Mouse (Mus musculus): ENCODE results near the gene Cntnap4. TPM values are rescaled to one million over a fixed set of nuclear protein-coding genes. Genes with fewer than 3 reads are reported as not detected.

Gene Cntnap4
- polyA plus RNA-seq, 1 experiment from 2014 or later = 1.7 TPM

DNA sequence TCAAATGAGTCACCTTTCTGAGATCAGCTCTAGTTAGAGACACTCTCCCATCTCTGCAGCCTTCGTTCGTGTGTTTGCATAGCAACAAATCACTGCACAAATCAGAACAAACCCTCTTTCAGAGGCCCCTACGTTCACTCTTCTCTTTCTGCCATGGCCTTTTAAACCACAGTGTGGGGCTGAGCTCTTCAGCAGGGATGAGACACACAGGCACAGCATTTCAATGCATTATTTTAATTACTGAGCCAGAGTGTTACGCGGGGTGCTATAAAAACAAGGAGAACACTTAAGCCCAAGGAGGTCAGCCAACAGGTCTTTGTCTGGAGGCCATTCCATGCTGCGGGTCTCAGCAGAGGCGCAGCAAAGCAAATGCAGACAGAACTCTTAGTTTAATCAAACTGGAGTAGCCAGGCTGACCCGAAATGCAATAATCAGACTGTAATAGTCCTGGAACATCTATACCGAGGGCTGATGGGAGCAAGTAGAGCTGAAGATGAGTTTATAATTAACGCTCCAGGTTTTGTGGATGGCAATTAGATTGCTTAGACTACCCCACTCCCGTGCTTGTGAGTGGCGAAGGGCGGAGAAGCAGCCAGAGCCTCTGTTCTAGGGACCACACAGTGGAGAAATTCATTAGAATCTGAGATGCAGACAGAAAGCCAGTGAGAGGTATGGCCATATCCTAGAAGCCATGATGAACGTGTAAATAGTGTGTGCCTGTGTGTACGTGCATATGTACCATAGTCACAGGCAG lies 26.4 kb downstream of the Cntnap4 start:
- Histone ChIP-seq H3K9ac (ENCODE audit: low read length) (no peak overlapping the region), H3K4me1 (ENCODE audit: control insufficient read depth, insufficient read depth, low read length) (0 out of 2 replicates have a peak, but pooled peaks cover 5% of the 10 kb centered on the region), H3K4me3 (replicated peaks; ENCODE audit: low read length) (no peak overlapping the region), H3K27me3 (ENCODE audit: control insufficient read depth, insufficient read depth, low read length) (no peaks in the 10 kb centered on the region), H3K36me3 (ENCODE audit: control insufficient read depth, insufficient read depth, low read length) (no peaks in the 10 kb centered on the region), H3K27ac (ENCODE audit: low read length) (no peak overlapping the region), H3K4me2 (ENCODE audit: low read depth, low read length) (no peak overlapping the region), H3K9me3 (replicated peaks; ENCODE audit: control insufficient read depth, low read length) (no peaks in the 10 kb centered on the region)
- no peak for ATAC-seq (ENCODE audit: insufficient read depth, low FRiP score)
- WGBS = 64% methylated on average over 15 of the region's 15 CpGs

DNA sequence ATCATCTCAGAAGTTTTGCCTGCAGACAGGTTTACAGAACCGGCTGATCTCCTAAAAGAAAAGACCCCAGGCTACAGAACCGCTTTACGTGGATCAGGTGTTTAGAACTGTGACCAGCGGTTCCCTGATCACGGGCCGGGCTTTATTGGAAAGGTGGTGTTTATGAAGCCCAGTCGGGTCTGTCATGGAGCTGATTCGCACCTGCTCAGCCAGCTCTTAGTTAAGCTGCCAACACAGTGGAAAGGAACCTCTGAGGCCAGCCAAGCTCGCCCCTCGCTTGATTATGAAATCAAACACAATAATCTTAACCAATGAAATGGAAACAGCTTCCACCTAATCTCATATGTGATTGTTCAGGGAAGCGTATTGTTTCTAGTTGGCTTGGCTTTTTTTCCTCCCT lies 30.1 kb downstream of the Cntnap4 start:
- H3K4me1 ChIP-seq (ENCODE audit: control insufficient read depth, insufficient read depth, low read length) = 0 out of 2 replicates have a peak, but pooled peaks cover 5% of the 10 kb centered on the region
- H3K27ac ChIP-seq (ENCODE audit: low read length) = no peak overlapping the region
- no peak overlapping the region for H3K9ac ChIP-seq (ENCODE audit: low read length)
- no peak overlapping the region for H3K4me2 ChIP-seq (ENCODE audit: low read depth, low read length)
- 91% methylated on average over 11 of the region's 11 CpGs for WGBS
- H3K36me3 ChIP-seq (ENCODE audit: control insufficient read depth, insufficient read depth, low read length) = no peaks in the 10 kb centered on the region
- H3K4me3 ChIP-seq (replicated peaks; ENCODE audit: low read length) = no peak overlapping the region
- no peak for ATAC-seq (ENCODE audit: insufficient read depth, low FRiP score)
- no peaks in the 10 kb centered on the region for H3K27me3 ChIP-seq (ENCODE audit: control insufficient read depth, insufficient read depth, low read length)
- no peaks in the 10 kb centered on the region for H3K9me3 ChIP-seq (replicated peaks; ENCODE audit: control insufficient read depth, low read length)

DNA sequence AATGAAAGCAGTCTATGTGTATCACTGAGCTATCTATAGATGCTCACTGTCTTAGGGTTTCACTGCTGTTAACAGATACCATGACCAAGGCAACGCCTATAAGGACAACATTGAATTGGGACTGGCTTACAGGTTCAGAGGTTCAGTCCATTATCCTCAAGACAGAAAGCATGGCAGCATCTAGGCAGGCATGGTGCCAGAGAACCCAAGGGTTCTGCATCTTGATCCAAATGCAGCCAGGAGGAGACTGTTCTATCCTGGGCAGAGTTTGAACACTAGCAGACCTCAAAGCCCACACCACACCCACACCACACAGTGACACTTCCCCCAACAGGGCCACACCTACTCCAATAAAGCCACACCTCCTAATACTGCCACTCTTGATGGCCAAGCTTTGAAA lies 31.3 kb downstream of the Cntnap4 start:
- no peak overlapping the region for H3K4me2 ChIP-seq (ENCODE audit: low read depth, low read length)
- H3K9me3 ChIP-seq (replicated peaks; ENCODE audit: control insufficient read depth, low read length) = no peaks in the 10 kb centered on the region
- 0 out of 2 replicates have a peak, but pooled peaks cover 1% of the 10 kb centered on the region for H3K4me1 ChIP-seq (ENCODE audit: control insufficient read depth, insufficient read depth, low read length)
- H3K36me3 ChIP-seq (ENCODE audit: control insufficient read depth, insufficient read depth, low read length) = no peaks in the 10 kb centered on the region
- no peak overlapping the region for H3K27ac ChIP-seq (ENCODE audit: low read length)
- ATAC-seq (ENCODE audit: insufficient read depth, low FRiP score) = no peak
- H3K4me3 ChIP-seq (replicated peaks; ENCODE audit: low read length) = no peak overlapping the region
- no peak overlapping the region for H3K9ac ChIP-seq (ENCODE audit: low read length)
- 76% methylated on average over 1 of the region's 1 CpGs for WGBS
- H3K27me3 ChIP-seq (ENCODE audit: control insufficient read depth, insufficient read depth, low read length) = no peaks in the 10 kb centered on the region

DNA sequence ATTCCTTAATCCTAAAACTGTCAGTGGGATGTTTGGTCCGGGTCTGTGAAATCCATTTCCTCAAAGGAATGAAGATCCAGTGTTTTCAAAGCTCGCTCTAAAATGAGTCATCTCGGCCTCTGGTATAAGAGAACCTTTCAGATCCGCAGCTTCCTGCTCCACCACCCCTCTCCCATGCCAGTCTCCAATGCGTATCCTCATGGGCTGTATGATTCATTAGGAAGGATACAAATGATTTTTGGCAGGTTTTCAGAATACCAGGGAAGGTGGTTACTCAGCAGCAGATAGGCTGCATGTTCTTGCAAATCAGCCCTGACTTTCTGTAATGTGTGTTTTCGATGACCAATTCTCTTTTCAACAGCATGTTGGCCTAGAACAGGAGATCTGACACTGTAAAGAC lies 40.3 kb downstream of the Cntnap4 start:
- Histone ChIP-seq H3K9ac (ENCODE audit: low read length) (no peak overlapping the region), H3K4me2 (ENCODE audit: low read depth, low read length) (no peak overlapping the region), H3K9me3 (replicated peaks; ENCODE audit: control insufficient read depth, low read length) (no peaks in the 10 kb centered on the region), H3K36me3 (ENCODE audit: control insufficient read depth, insufficient read depth, low read length) (no peaks in the 10 kb centered on the region), H3K4me1 (ENCODE audit: control insufficient read depth, insufficient read depth, low read length) (no peaks in the 10 kb centered on the region), H3K27me3 (ENCODE audit: control insufficient read depth, insufficient read depth, low read length) (no peaks in the 10 kb centered on the region), H3K27ac (ENCODE audit: low read length) (no peak overlapping the region), H3K4me3 (replicated peaks; ENCODE audit: low read length) (no peak overlapping the region)
- ATAC-seq (ENCODE audit: insufficient read depth, low FRiP score) = no peak
- 56% methylated on average over 6 of the region's 6 CpGs for WGBS

DNA sequence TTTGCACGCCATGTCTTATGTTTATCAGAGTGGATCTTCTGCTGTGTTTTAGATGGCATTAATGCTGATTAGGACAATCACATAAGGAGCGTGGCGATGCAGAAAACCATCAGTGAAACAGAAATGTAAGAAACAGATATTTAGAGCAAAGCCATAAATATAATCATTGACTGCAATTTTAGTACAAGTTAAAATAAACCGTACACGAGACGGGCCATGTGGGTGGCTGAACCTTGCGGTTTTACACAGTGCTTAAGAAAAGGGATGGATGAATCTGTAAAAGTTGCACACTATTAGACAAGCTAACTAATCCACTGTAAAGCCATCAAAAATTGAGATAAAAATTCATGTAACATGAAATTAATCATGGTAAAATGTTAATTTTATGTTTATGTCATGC lies 58.9 kb downstream of the Cntnap4 start:
- no peaks in the 10 kb centered on the region for H3K4me1 ChIP-seq (ENCODE audit: control insufficient read depth, insufficient read depth, low read length)
- no peak for ATAC-seq (ENCODE audit: insufficient read depth, low FRiP score)
- no peak overlapping the region for H3K9ac ChIP-seq (ENCODE audit: low read length)
- WGBS = 77% methylated on average over 7 of the region's 7 CpGs
- H3K27me3 ChIP-seq (ENCODE audit: control insufficient read depth, insufficient read depth, low read length) = no peaks in the 10 kb centered on the region
- no peak overlapping the region for H3K4me2 ChIP-seq (ENCODE audit: low read depth, low read length)
- H3K36me3 ChIP-seq (ENCODE audit: control insufficient read depth, insufficient read depth, low read length) = no peaks in the 10 kb centered on the region
- H3K4me3 ChIP-seq (replicated peaks; ENCODE audit: low read length) = no peak overlapping the region
- no peaks in the 10 kb centered on the region for H3K9me3 ChIP-seq (replicated peaks; ENCODE audit: control insufficient read depth, low read length)
- no peak overlapping the region for H3K27ac ChIP-seq (ENCODE audit: low read length)

DNA sequence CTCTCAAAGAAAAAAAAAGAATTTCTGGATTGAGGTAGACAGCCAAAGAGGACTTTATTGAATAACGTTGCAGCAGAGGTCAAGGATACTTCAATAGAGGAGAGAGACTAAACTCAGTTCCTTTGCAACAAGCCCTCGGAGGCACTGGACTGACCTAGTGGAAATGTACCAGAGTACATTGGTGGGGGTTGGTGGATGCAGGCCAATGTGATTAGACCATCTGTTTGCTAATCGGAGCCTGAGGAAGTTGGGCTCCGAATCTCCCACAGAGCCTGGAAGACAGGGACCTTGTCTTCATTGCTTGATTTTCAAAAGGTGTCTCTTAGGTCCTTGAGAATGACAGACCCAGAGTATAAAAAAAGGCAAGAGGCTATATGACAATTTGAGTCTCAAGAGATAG lies 82.8 kb downstream of the Cntnap4 start:
- no peak overlapping the region for H3K9ac ChIP-seq (ENCODE audit: low read length)
- WGBS = 80% methylated on average over 4 of the region's 4 CpGs
- H3K36me3 ChIP-seq (ENCODE audit: control insufficient read depth, insufficient read depth, low read length) = no peaks in the 10 kb centered on the region
- H3K4me3 ChIP-seq (replicated peaks; ENCODE audit: low read length) = no peak overlapping the region
- H3K4me1 ChIP-seq (ENCODE audit: control insufficient read depth, insufficient read depth, low read length) = no peaks in the 10 kb centered on the region
- H3K27me3 ChIP-seq (ENCODE audit: control insufficient read depth, insufficient read depth, low read length) = no peaks in the 10 kb centered on the region
- H3K9me3 ChIP-seq (replicated peaks; ENCODE audit: control insufficient read depth, low read length) = no peaks in the 10 kb centered on the region
- no peak for ATAC-seq (ENCODE audit: insufficient read depth, low FRiP score)
- H3K4me2 ChIP-seq (ENCODE audit: low read depth, low read length) = no peak overlapping the region
- H3K27ac ChIP-seq (ENCODE audit: low read length) = no peak overlapping the region

DNA sequence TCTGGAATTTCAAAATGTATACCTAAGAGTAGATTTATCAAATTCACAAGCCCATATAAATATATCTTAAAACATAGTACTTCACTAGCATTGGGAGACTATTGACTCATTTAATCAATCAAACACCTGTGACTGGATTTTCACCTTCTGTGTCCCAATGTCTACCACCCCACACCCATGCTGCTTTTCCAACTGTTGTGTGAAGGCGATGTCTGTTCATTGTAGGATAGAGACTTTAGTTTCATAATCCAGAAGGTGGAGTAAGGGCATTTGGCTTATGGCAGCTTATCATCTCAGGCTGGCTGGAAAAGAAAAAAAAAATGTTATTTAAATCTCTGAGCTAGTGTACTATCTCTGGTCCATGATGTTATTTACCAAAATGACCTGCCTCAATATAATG lies 83.4 kb downstream of the Cntnap4 start:
- no peaks in the 10 kb centered on the region for H3K4me1 ChIP-seq (ENCODE audit: control insufficient read depth, insufficient read depth, low read length)
- H3K27me3 ChIP-seq (ENCODE audit: control insufficient read depth, insufficient read depth, low read length) = no peaks in the 10 kb centered on the region
- H3K9ac ChIP-seq (ENCODE audit: low read length) = no peak overlapping the region
- 94% methylated on average over 1 of the region's 1 CpGs for WGBS
- H3K4me2 ChIP-seq (ENCODE audit: low read depth, low read length) = no peak overlapping the region
- no peaks in the 10 kb centered on the region for H3K36me3 ChIP-seq (ENCODE audit: control insufficient read depth, insufficient read depth, low read length)
- no peak for ATAC-seq (ENCODE audit: insufficient read depth, low FRiP score)
- H3K27ac ChIP-seq (ENCODE audit: low read length) = no peak overlapping the region
- H3K4me3 ChIP-seq (replicated peaks; ENCODE audit: low read length) = no peak overlapping the region
- H3K9me3 ChIP-seq (replicated peaks; ENCODE audit: control insufficient read depth, low read length) = no peaks in the 10 kb centered on the region

DNA sequence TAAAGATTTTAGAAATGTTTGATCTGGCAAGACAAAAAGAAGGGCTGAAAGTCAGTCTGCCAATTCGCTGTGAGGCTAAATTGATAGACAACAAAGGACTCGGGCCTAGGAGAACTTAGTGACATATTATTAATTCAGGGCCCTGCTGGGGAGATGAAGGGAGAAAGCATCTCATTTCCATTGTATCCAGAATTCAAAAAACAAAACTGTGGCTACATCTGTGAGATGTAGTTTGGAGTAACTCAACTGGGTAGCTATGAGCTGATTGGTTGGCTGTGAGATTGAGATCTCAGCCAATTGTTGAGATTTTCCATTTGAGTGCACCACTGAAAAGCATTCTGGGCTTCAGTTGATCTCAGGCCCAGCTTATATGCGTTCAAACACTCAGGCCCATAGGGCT lies 84.2 kb downstream of the Cntnap4 start:
- H3K27ac ChIP-seq (ENCODE audit: low read length) = no peak overlapping the region
- no peaks in the 10 kb centered on the region for H3K9me3 ChIP-seq (replicated peaks; ENCODE audit: control insufficient read depth, low read length)
- H3K4me3 ChIP-seq (replicated peaks; ENCODE audit: low read length) = no peak overlapping the region
- no peaks in the 10 kb centered on the region for H3K4me1 ChIP-seq (ENCODE audit: control insufficient read depth, insufficient read depth, low read length)
- no peak overlapping the region for H3K4me2 ChIP-seq (ENCODE audit: low read depth, low read length)
- ATAC-seq (ENCODE audit: insufficient read depth, low FRiP score) = no peak
- no peaks in the 10 kb centered on the region for H3K27me3 ChIP-seq (ENCODE audit: control insufficient read depth, insufficient read depth, low read length)
- H3K36me3 ChIP-seq (ENCODE audit: control insufficient read depth, insufficient read depth, low read length) = no peaks in the 10 kb centered on the region
- H3K9ac ChIP-seq (ENCODE audit: low read length) = no peak overlapping the region
- WGBS = 59% methylated on average over 3 of the region's 3 CpGs

DNA sequence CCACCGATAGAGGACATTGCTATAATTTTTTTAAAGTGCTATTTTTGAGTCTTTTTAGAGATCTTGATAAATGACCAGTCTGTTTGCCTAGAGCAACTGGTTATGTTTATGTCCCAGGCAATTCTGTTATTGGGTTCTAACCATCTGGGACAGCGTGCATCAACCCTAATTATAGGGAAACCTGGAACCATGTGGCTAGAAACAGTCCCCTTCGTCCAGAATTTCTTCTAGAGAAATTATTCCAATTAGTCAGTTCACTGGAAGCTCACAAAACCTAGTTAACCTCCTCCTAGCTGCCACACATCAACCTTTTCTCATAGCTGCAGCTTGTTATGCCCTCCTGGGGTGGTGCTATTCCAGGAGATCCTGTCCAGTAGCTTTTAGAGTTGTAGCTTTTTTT lies 94.2 kb downstream of the Cntnap4 start:
- no peak overlapping the region for H3K9ac ChIP-seq (ENCODE audit: low read length)
- no peak overlapping the region for H3K4me2 ChIP-seq (ENCODE audit: low read depth, low read length)
- no peak for ATAC-seq (ENCODE audit: insufficient read depth, low FRiP score)
- H3K27ac ChIP-seq (ENCODE audit: low read length) = no peak overlapping the region
- no peaks in the 10 kb centered on the region for H3K36me3 ChIP-seq (ENCODE audit: control insufficient read depth, insufficient read depth, low read length)
- H3K27me3 ChIP-seq (ENCODE audit: control insufficient read depth, insufficient read depth, low read length) = no peaks in the 10 kb centered on the region
- WGBS = 66% methylated on average over 3 of the region's 3 CpGs
- H3K4me3 ChIP-seq (replicated peaks; ENCODE audit: low read length) = no peak overlapping the region
- H3K4me1 ChIP-seq (ENCODE audit: control insufficient read depth, insufficient read depth, low read length) = no peaks in the 10 kb centered on the region
- H3K9me3 ChIP-seq (replicated peaks; ENCODE audit: control insufficient read depth, low read length) = no peaks in the 10 kb centered on the region

Measured in stomach, embryonic 16.5 days (tissue).